Mouse (Mus musculus) olfactory bulb, adult 2 months (tissue): ENCODE data around the gene Mettl6.

Experiments used
- CTCF ChIP-seq: fragments of 200-500 bp; IDR thresholded peaks from 2 replicates; pipeline ENCODE4 v1.5.1; 2012; ENCODE audit warnings: low read depth, mild to moderate bottlenecking, low read length, moderate library complexity; ENCODE audit not compliant: insufficient read depth
- POLR2A ChIP-seq: fragments of 200-500 bp; IDR thresholded peaks from 2 replicates; pipeline ENCODE4 v1.6.1; 2012; ENCODE audit warnings: mild to moderate bottlenecking, low read depth, low read length, moderate library complexity; ENCODE audit not compliant: insufficient read depth

DNA sequence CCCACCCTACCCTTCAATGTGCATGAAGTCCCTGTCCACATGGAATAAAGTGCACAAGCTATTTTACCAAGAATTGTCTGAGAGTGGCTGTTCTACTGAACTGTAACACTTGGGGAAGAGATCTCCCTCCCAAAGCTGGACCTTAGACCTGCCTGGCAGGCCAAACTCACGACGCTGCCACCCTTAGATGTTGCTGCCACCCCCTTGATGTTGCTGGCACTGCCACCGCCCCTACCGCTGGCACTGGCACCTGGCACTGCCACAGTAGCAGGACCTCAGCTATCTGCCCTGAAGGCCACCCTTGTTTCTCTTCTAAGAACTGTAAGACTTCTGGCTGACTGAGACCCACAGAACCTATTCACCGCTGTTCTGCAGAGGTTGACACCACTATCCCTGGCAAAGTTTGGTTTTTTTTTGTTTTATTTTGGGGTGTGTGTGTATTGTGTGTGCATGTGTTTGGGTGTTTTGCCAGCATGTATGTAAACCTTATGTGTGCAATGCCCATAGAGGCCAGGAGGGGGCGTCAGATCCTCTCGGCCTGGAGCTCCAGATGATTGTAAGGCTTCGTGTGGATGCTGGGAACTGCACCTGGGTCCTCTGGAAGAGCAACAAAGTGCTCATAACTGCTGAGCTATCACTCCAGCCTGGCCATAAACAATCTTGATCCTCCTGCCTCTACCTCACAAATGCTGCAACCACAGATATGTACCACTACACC is 39.8 kb downstream of the Mettl6 start:
- TF ChIP-seq CTCF: no peak
- no peak for TF ChIP-seq POLR2A
